Mouse (Mus musculus) left cerebral cortex, postnatal 14 days (tissue): ENCODE data around the gene Olfr549. TPM values are rescaled to one million over a fixed set of nuclear protein-coding genes. Genes with fewer than 3 reads are reported as not detected.

ENCODE experiments used
- DNase-seq, 2 experiments: peaks; one replicate each; pipeline ENCODE4 v3.0.0; 2021 to 2022; ENCODE audit warnings: low spot score in 2 of 2, mixed read lengths in 1 of 2
- intact Hi-C: fragments of 180-260 bp; cut with DNase I; formaldehyde crosslinking; loops from one replicate; pipeline ENCODE4 v1.15.1; 2025
- long read RNA-seq, 2 experiments: library from polyadenylated mRNA; stranded (forward); transcript quantifications; one replicate each; pipeline ENCODE4 v2.0.0; 2021
- total RNA-seq, 2 experiments: library from RNA; stranded (reverse); gene quantifications; 2 replicates each; pipeline ENCODE4 v1.2.3; 2021

Gene Olfr549
- not detected for total RNA-seq
- long read RNA-seq, experiment 1 = 0 reads
- long read RNA-seq, experiment 2 = 0 reads

GRCm38 (mm10) chr7:102549570-102549969, at the start of gene Olfr549:
Gene Olfr549 (plus strand): TSS chr7:102549870.
- intact Hi-C loops = no loop called here
- DNase-seq = no peak

GRCm38 (mm10) chr7:102501986-102502385, 47.7 kb upstream of the Olfr549 start:
- intact Hi-C loops = no loop called here
- no peak for DNase-seq

GRCm38 (mm10) chr7:102506848-102507247, 42.8 kb upstream of the Olfr549 start:
- DNase-seq = peak; percentile 86 to 87
- intact Hi-C loops = loop anchor here (5.0 kb wide), 1 partner anchor 1365 kb away; no protein-coding TSS in a partner anchor

GRCm38 (mm10) chr7:102508066-102508465, 41.6 kb upstream of the Olfr549 start:
- no peak for DNase-seq
- intact Hi-C loops = loop anchor here (5.0 kb wide), 1 partner anchor 1364 kb away; no protein-coding TSS in a partner anchor

GRCm38 (mm10) chr7:102508666-102509065, 41.0 kb upstream of the Olfr549 start:
- DNase-seq = no peak
- intact Hi-C loops = loop anchor here (5.0 kb wide), 1 partner anchor 1364 kb away; no protein-coding TSS in a partner anchor

- intact Hi-C loops = loop anchor here (5.0 kb wide), 2 partner anchors 178 to 1363 kb away; partner anchors contain the start of gene Trim68
- DNase-seq = no peak
Observed at GRCm38 (mm10) chr7:102509726-102510125, 39.9 kb upstream of the Olfr549 start.

- intact Hi-C loops = loop anchor here (2.0 to 5.0 kb wide), 3 partner anchors 125 to 407 kb away; partner anchors contain the start of gene Trim68
- DNase-seq = no peak
Observed at GRCm38 (mm10) chr7:102511927-102512326, 37.7 kb upstream of the Olfr549 start.

GRCm38 (mm10) chr7:102512814-102513435, 36.7 kb upstream of the Olfr549 start:
- intact Hi-C loops = loop anchor here (2.0 to 5.0 kb wide), 3 partner anchors 124 to 406 kb away; partner anchors contain the start of gene Trim68

GRCm38 (mm10) chr7:102514144-102514543, 35.5 kb upstream of the Olfr549 start:
- intact Hi-C loops = loop anchor here (5.0 kb wide), 1 partner anchor 173 kb away; the partner anchor contains the start of gene Trim68
- DNase-seq = no peak

More at GRCm38 (mm10) chr7:102512814-102513435, 36.7 kb upstream of the Olfr549 start:
- peak; percentile 83 to 89 for DNase-seq

GRCm38 (mm10) chr7:102516261-102517050, 33.2 kb upstream of the Olfr549 start:
- DNase-seq = no peak
- intact Hi-C loops = no loop called here

GRCm38 (mm10) chr7:102517051-102517335, 32.7 kb upstream of the Olfr549 start:
- intact Hi-C loops = no loop called here
- no peak for DNase-seq

- DNase-seq = no peak
Observed at GRCm38 (mm10) chr7:102529052-102529451, 20.6 kb upstream of the Olfr549 start.

GRCm38 (mm10) chr7:102534449-102534848, 15.2 kb upstream of the Olfr549 start, which contains the start of gene Olfr547:
Gene Olfr547 (plus strand): TSS chr7:102534749.
- intact Hi-C loops = no loop called here
- DNase-seq = no peak

More at GRCm38 (mm10) chr7:102529052-102529451, 20.6 kb upstream of the Olfr549 start:
- intact Hi-C loops = no loop called here

- no peak for DNase-seq
- intact Hi-C loops = no loop called here
Observed at GRCm38 (mm10) chr7:102540596-102540995, 9.1 kb upstream of the Olfr549 start, which contains the start of gene Olfr548-ps1. Gene Olfr548-ps1 (plus strand): TSS chr7:102540896.

GRCm38 (mm10) chr7:102541251-102541650, 8.4 kb upstream of the Olfr549 start:
- intact Hi-C loops = no loop called here
- DNase-seq = no peak

GRCm38 (mm10) chr7:102553279-102553678, 3.6 kb downstream of the Olfr549 start:
- intact Hi-C loops = no loop called here
- DNase-seq = no peak

GRCm38 (mm10) chr7:102564999-102565997, 15.6 kb downstream of the Olfr549 start, which contains the start of gene Trim21:
Gene Trim21 (minus strand): TSS chr7:102565486.
- DNase-seq = peak; percentile 31 to 47
- intact Hi-C loops = loop anchor here (10.0 kb wide), 1 partner anchor 70 kb away; the partner anchor contains the start of gene Olfr554

GRCm38 (mm10) chr7:102566219-102566618, 16.5 kb downstream of the Olfr549 start:
- no peak for DNase-seq
- intact Hi-C loops = loop anchor here (10.0 kb wide), 1 partner anchor 69 kb away; the partner anchor contains the start of gene Olfr554

GRCm38 (mm10) chr7:102571142-102571541, 21.5 kb downstream of the Olfr549 start, which contains the start of gene Olfr550:
Gene Olfr550 (plus strand): TSS chr7:102571442.
- peak in 1 of 2 experiments; percentile 5 for DNase-seq
- intact Hi-C loops = no loop called here
